ENCODE assay signal across 7 mouse cellular contexts in genomic region chr19:55743001-55743556, GRCm38 (mm10). TPM values are rescaled to one million over a fixed set of nuclear protein-coding genes. Genes with fewer than 3 reads are reported as not detected.
A peak's percentile ranks its signal among the peaks of the same experiment; 100 is the strongest.
DNase-seq lines count a peak whose midpoint lies in the region; ATAC-seq and TF ChIP-seq lines count a peak whose summit lies in the region.

No protein-coding gene starts in this region.

- WGBS in forebrain, embryonic 16.5 days: under 1% methylated on average over 20 of the region's 38 CpGs
- under 1% methylated on average over 24 of the region's 38 CpGs for WGBS in hindbrain, embryonic 16.5 days
- WGBS in liver, embryonic 13.5 days (ENCODE audit: insufficient replicate concordance): under 1% methylated on average over 35 of the region's 38 CpGs
- 0% methylated on average over 23 of the region's 38 CpGs for WGBS in neural tube, embryonic 12.5 days

- H3K4me2 ChIP-seq in forebrain, embryonic 16.5 days (ENCODE audit: low read length): peak overlapping the region; percentile 73
- peak overlapping the region; percentile 63 for H3K4me2 ChIP-seq in hindbrain, embryonic 16.5 days (ENCODE audit: low read length)
- peak overlapping the region; percentile 72 for H3K4me2 ChIP-seq in liver, embryonic 13.5 days
- peak overlapping the region; percentile 83 for H3K4me2 ChIP-seq in neural tube, embryonic 12.5 days (replicated peaks)

- no peaks in the 10 kb centered on the region for H3K27me3 ChIP-seq in ES-Bruce4 (ENCODE audit: control insufficient read depth, insufficient read depth, low read length, poor library complexity, severe bottlenecking)
- no peaks in the 10 kb centered on the region for H3K27me3 ChIP-seq in forebrain, embryonic 16.5 days (replicated peaks; ENCODE audit: control insufficient read depth, insufficient read depth, low read length)
- H3K27me3 ChIP-seq in hindbrain, embryonic 16.5 days (replicated peaks; ENCODE audit: control insufficient read depth, insufficient read depth, low read length): peaks cover 19% of the 10 kb centered on the region
- peaks cover 89% of the 10 kb centered on the region for H3K27me3 ChIP-seq in liver, embryonic 13.5 days
- peaks cover 5% of the 10 kb centered on the region; the same call in 1 of the 2 replicates for H3K27me3 ChIP-seq in neural tube, embryonic 12.5 days (replicated peaks)

- no peak for TF ChIP-seq CTCF in ES-Bruce4 (IDR thresholded peaks at IDR 0.05; ENCODE audit: low read depth, low read length)

- TF ChIP-seq POLR2A in ES-Bruce4 (IDR thresholded peaks at IDR 0.05; ENCODE audit: insufficient read depth, low read length): no peak

- TF ChIP-seq EP300 in ES-Bruce4 (IDR thresholded peaks at IDR 0.05; ENCODE audit: insufficient read depth, low read depth, low read length): 0 out of 2 replicates have a peak, but pooled peaks have one; percentile 42

- peak overlapping the region; percentile 87 for H3K27ac ChIP-seq in ES-Bruce4 (ENCODE audit: insufficient read depth, low read length)
- H3K27ac ChIP-seq in forebrain, embryonic 16.5 days (ENCODE audit: low read length): peak overlapping the region; percentile 82
- H3K27ac ChIP-seq in hindbrain, embryonic 16.5 days (ENCODE audit: low read depth, low read length): peak overlapping the region; percentile 86
- H3K27ac ChIP-seq in liver, embryonic 13.5 days: peak overlapping the region; percentile 84
- peak overlapping the region; percentile 77 for H3K27ac ChIP-seq in neural tube, embryonic 12.5 days

- no peaks in the 10 kb centered on the region for H3K9me3 ChIP-seq in ES-Bruce4 (replicated peaks; ENCODE audit: control insufficient read depth, insufficient read depth, low read length, poor library complexity, severe bottlenecking)
- H3K9me3 ChIP-seq in forebrain, embryonic 16.5 days (ENCODE audit: control insufficient read depth, low read length): no peaks in the 10 kb centered on the region
- H3K9me3 ChIP-seq in hindbrain, embryonic 16.5 days (ENCODE audit: control insufficient read depth, low read length): no peaks in the 10 kb centered on the region
- no peaks in the 10 kb centered on the region for H3K9me3 ChIP-seq in liver, embryonic 13.5 days (replicated peaks)
- H3K9me3 ChIP-seq in neural tube, embryonic 12.5 days: no peaks in the 10 kb centered on the region

- peak; percentile 57 to 62 for DNase-seq in adrenal gland, adult 18-20 months (ENCODE audit: low spot score in 2 of 2)
- peak; percentile 6 for DNase-seq in liver, embryonic 13.5 days
- peak; percentile 53 for DNase-seq in urinary bladder, postnatal 14 days (ENCODE audit: low spot score)

- peak; percentile 7; the same call in 1 of the 2 replicates for ATAC-seq in forebrain, embryonic 16.5 days
- peak; percentile 32; the same call in 1 of the 2 replicates for ATAC-seq in hindbrain, embryonic 16.5 days
- 0 out of 2 replicates have a peak, but pooled peaks have one; percentile 11 for ATAC-seq in liver, embryonic 13.5 days (ENCODE audit: low read depth)
- 0 out of 2 replicates have a peak, but pooled peaks have one; percentile 22 for ATAC-seq in neural tube, embryonic 12.5 days (ENCODE audit: low FRiP score, low read depth)

- H3K9ac ChIP-seq in ES-Bruce4 (ENCODE audit: low read depth, poor library complexity, severe bottlenecking): peak overlapping the region; percentile 99
- peak overlapping the region; percentile 67 for H3K9ac ChIP-seq in forebrain, embryonic 16.5 days (replicated peaks; ENCODE audit: low read depth, low read length)
- peak overlapping the region; percentile 71 for H3K9ac ChIP-seq in hindbrain, embryonic 16.5 days (ENCODE audit: low read depth, low read length)
- H3K9ac ChIP-seq in liver, embryonic 13.5 days: peak overlapping the region; percentile 75
- peak overlapping the region; percentile 85 for H3K9ac ChIP-seq in neural tube, embryonic 12.5 days

- H3K4me3 ChIP-seq in ES-Bruce4 (ENCODE audit: low read depth, low read length): peak overlapping the region; percentile 94
- peak overlapping the region; percentile 53 for H3K4me3 ChIP-seq in forebrain, embryonic 16.5 days (replicated peaks; ENCODE audit: low read length)
- H3K4me3 ChIP-seq in hindbrain, embryonic 16.5 days (ENCODE audit: low read length): peak overlapping the region; percentile 52
- H3K4me3 ChIP-seq in liver, embryonic 13.5 days (replicated peaks): peak overlapping the region; percentile 65
- H3K4me3 ChIP-seq in neural tube, embryonic 12.5 days: peak overlapping the region; percentile 67

- H3K4me1 ChIP-seq in ES-Bruce4 (ENCODE audit: control insufficient read depth, insufficient read depth, low read length): peaks cover 4% of the 10 kb centered on the region
- peaks cover 58% of the 10 kb centered on the region for H3K4me1 ChIP-seq in forebrain, embryonic 16.5 days (replicated peaks; ENCODE audit: control insufficient read depth, insufficient read depth, low read length)
- H3K4me1 ChIP-seq in hindbrain, embryonic 16.5 days (ENCODE audit: control insufficient read depth, insufficient read depth, low read depth, low read length): peaks cover 16% of the 10 kb centered on the region
- H3K4me1 ChIP-seq in liver, embryonic 13.5 days (replicated peaks): peaks cover 52% of the 10 kb centered on the region
- H3K4me1 ChIP-seq in neural tube, embryonic 12.5 days: peaks cover 48% of the 10 kb centered on the region

- H3K36me3 ChIP-seq in ES-Bruce4 (ENCODE audit: control insufficient read depth, insufficient read depth, low read length, poor library complexity, severe bottlenecking): no peaks in the 10 kb centered on the region; the same call in 1 of the 2 replicates
- H3K36me3 ChIP-seq in forebrain, embryonic 16.5 days (ENCODE audit: control insufficient read depth, insufficient read depth): no peaks in the 10 kb centered on the region
- no peaks in the 10 kb centered on the region for H3K36me3 ChIP-seq in hindbrain, embryonic 16.5 days (ENCODE audit: control insufficient read depth, insufficient read depth, low read length)
- H3K36me3 ChIP-seq in liver, embryonic 13.5 days: no peaks in the 10 kb centered on the region
- H3K36me3 ChIP-seq in neural tube, embryonic 12.5 days: no peaks in the 10 kb centered on the region

RNA-seq across cellular contexts. Expression of gene Tcf7l2, which starts 1.5 kb away (rescaled TPM):
- polyA plus RNA-seq in ES-Bruce4 (2011; ENCODE audit: insufficient read depth, insufficient read length, low read depth, missing spikeins): 23.8 and 29.0 TPM in 2 replicates
- 10 to 100 TPM; 16.0 to 17.3 TPM for total RNA-seq in adrenal gland, adult 18-20 months (2021)
- 26.5 and 58.7 TPM in 2 replicates for polyA plus RNA-seq in forebrain, embryonic 16.5 days (2015; fragmentation: Nextera tagmentation; extraction: Ambion mirVana)
- polyA plus RNA-seq in hindbrain, embryonic 16.5 days (2015; fragmentation: Nextera tagmentation; extraction: Ambion mirVana): 27.0 and 38.2 TPM in 2 replicates
- 17.8 and 23.4 TPM in 2 replicates for polyA plus RNA-seq in liver, embryonic 13.5 days (2015; fragmentation: Nextera tagmentation; extraction: Ambion mirVana)
- polyA plus RNA-seq in neural tube, embryonic 12.5 days (2016; fragmentation: Nextera tagmentation; extraction: Ambion mirVana): 39.1 and 39.5 TPM in 2 replicates

Comparison
In these comparisons a context has a peak if more than half of its experiments do, and no peak if none do; other contexts are left out.
1. Peak in every context shown above with its lines: DNase-seq, ATAC-seq, H3K4me3 ChIP-seq and H3K27ac ChIP-seq.
2. DNase-seq: peak in every context shown above with its lines; median percentile 60 in adrenal gland, adult 18-20 months; 53 in urinary bladder, postnatal 14 days; 6 in liver, embryonic 13.5 days.